Mouse (Mus musculus) inflammation-experienced regulatory T-cells (primary cell): Measurements from ENCODE around the gene Sgms1. TPM values are rescaled to one million over a fixed set of nuclear protein-coding genes. Genes with fewer than 3 reads are reported as not detected.

ENCODE experiments used
- polyA plus RNA-seq, 2 experiments: library from polyadenylated mRNA; unstranded; fragments of 100-300 nt; shearing (Covaris generic); gene quantifications; one replicate each; pipeline ENCODE4 v1.2.1; 2017

Sgms1 gene
- 10 to 100 TPM; 43.8 to 68.5 TPM for polyA plus RNA-seq

DNA sequence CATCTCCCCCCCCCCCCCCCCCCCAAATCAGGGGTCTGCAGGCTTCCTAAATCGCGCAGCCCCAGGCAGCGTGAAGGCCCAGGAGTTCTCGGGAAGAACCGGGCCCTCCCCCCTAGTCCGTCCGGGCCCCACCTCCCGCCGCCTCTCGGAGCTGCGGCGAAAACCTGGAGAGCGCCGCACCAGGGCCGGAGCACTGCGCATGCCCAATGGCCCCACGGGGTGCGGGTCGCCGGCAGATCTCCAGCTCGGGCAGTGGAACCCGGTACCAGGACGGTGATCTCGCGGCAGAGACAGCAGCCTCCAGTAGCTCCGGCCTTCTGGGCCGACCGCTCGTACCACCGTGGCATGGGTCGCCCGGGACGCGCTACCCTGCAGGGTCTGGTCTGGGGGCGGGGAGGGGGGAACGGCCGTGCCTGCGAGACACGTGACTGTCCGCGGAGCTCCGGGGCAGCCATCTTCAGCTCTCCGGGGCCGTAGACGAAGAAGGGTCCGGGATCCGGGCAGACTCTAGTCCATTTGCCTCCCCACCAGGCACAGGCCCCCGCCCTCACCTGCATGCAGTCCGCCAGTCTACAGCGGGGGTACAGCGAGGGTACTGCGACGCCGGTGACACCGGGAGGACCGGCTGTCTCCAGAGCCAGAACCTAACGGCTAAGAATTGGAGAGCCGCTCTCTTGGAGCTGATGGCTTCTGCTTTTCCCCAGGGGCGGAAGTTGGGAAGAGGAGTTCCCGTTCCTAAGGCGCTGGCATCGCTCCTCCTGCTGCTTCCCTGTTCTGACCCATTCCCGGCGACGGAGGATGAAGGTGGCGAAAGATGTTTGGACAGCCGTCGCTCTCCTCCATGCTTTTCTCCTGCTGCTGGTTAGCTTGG is at the start of gene Sgms1:
TSS of gene Sgms1 (minus strand) at position 714 of the 871 bp plus-strand sequence.

DNA sequence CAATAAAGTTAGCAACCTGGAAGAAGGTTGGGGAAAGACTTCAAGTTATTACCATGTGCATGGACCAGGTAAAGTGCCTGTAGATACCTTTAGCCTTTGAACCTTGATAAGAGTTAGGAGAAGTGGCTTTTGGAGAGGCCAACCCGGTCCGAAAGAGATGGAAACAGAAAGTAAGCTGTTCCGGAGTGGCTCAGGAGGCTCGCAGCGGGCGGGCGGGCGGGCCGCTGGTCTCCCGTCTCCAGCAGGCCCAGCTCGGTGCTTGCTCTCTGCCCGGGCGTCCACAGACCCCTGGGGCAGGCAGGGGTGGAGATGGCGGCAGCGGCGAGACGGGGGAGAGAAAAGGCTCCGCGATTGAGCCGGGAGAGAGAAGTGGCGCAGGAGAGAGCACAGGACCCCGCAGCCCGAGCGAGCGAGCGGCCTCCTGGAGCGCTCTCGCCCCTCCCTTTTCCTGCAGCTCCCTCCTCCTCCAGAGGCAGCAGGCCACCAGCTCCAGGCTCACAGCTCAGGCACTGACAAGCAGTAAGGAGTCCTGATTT is 281.7 kb downstream of the Sgms1 start, which contains the start of gene Asah2:
TSS of gene Asah2 (minus strand) at position 441 of the 536 bp plus-strand sequence.

Other genes with a start within 250 kb of the Sgms1 start
- gene Rpl9-ps6, start 76.9 kb upstream of the Sgms1 start, polyA plus RNA-seq, result 100 to 1,000 TPM; 187 to 199 TPM
- 10 to 100 TPM; 58.6 to 64.3 TPM for gene Minpp1, start 96.1 kb upstream of the Sgms1 start, polyA plus RNA-seq
- gene Papss2, start 206.1 kb upstream of the Sgms1 start, polyA plus RNA-seq, result under 1 TPM; 0.24 to 0.78 TPM